Mouse (Mus musculus) left cerebral cortex, adult 2 months (tissue): Measurements from ENCODE around the gene Zcrb1. TPM values are rescaled to one million over a fixed set of nuclear protein-coding genes. Genes with fewer than 3 reads are reported as not detected.

Experiments
- DNase-seq, 2 experiments: peaks; one replicate each; pipeline ENCODE4 v3.0.0; 2021 to 2022; ENCODE audit warnings: low spot score in 2 of 2, mixed read lengths in 1 of 2; ENCODE audit errors: extremely low spot score in 1 of 2
- H3K27ac ChIP-seq: fragments of 200-600 bp; 2 replicates; pipeline ENCODE4 v1.8.1; 2022
- H3K4me3 ChIP-seq: fragments of 200-600 bp; 2 replicates; pipeline ENCODE4 v1.8.1; 2022
- CTCF ChIP-seq: fragments of 200-600 bp; IDR thresholded peaks from 2 replicates; pipeline ENCODE4 v1.8.1; 2022; ENCODE audit warnings: antibody characterized with exemption, mild to moderate bottlenecking, moderate library complexity
- intact Hi-C: fragments of 180-260 bp; cut with DNase I; formaldehyde crosslinking; loops from one replicate; pipeline ENCODE4 v1.15.1; 2025
- long read RNA-seq, 2 experiments: library from polyadenylated mRNA; stranded (forward); transcript quantifications; one replicate each; pipeline ENCODE4 v2.0.0; 2021; ENCODE audit warnings: borderline mapping rate in 2 of 2
- total RNA-seq, 2 experiments: library from RNA; stranded (reverse); gene quantifications; 2 replicates each; pipeline ENCODE4 v1.2.3; 2021

Gene Zcrb1
- total RNA-seq, result 10 to 100 TPM; 81.6 to 89.6 TPM
- long read RNA-seq, experiment 1, transcript Zcrb1-201 (8 exons, 877 nt), result major isoform, 34 of 65 reads
- long read RNA-seq, experiment 1, partial matches to known transcripts, result 3 of 65 reads
- long read RNA-seq, experiment 1, other reads (novel, unspliced or antisense), result 22 of 65 reads
- long read RNA-seq, experiment 2, transcript Zcrb1-201 (8 exons, 877 nt), result major isoform, 24 of 40 reads
- long read RNA-seq, experiment 2, partial matches to known transcripts, result 1 of 40 reads
- long read RNA-seq, experiment 2, other reads (novel, unspliced or antisense), result 15 of 40 reads

DNA sequence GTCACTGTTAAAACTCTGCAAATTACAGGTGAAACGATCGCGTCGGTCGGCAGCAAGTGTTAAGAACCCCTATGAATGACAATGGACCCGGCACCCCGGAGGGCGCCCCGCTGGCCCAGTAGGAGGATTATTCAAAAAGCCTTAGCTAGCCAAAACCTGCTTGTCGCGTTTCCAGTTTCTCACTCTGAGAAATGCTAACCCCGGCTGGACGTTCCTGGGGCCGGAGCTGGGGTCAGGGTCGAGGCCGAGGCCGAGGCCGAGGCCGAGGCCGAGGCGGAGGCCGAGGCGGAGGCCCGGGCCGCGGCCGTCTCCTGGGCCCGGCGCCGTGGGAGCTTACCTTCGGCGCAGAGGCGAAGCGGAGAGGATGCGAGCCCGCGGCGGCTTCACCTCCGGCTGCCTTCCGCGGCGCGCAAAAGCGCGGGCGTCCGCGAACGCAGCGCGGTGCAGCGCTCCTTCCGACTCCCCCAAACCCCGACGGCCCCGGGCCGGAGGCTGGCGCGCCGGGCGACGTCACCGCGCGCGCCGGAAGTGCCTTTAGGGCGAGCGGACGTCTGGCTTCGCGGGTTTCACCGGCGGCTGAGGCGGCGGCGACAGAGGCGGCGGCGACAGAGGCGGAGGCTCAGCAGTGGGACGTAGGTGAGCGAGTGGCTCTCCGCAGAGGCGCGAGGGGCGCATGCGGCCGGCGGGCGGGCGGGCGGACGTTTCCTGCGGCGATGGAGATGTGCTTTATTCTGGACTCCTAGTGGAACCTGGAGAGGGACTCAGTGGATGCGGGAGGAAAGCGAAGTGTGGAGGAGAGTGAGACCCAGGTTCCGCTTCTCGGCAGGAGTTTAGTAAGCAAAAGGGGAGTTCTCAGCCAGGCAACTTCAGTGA lies at the start of gene Zcrb1, which contains the start of gene Pphln1:
TSS of gene Zcrb1 (minus strand) at position 509 of the 873 bp plus-strand sequence.
TSS of gene Pphln1 (plus strand) at position 525 of the 873 bp plus-strand sequence.
- no peak; the same call in 1 of the 2 replicates for TF ChIP-seq CTCF
- intact Hi-C loops, result loop anchor here (2.0 to 10.0 kb wide), 3 partner anchors 61 to 177 kb away; partner anchors contain the start of genes Gxylt1 and Yaf2
- Histone ChIP-seq H3K4me3 (peak within 1 kb of the TSS; percentile 91), H3K27ac (peak within 1 kb of the TSS; percentile 82)
- DNase-seq, result peak; percentile 86

DNA sequence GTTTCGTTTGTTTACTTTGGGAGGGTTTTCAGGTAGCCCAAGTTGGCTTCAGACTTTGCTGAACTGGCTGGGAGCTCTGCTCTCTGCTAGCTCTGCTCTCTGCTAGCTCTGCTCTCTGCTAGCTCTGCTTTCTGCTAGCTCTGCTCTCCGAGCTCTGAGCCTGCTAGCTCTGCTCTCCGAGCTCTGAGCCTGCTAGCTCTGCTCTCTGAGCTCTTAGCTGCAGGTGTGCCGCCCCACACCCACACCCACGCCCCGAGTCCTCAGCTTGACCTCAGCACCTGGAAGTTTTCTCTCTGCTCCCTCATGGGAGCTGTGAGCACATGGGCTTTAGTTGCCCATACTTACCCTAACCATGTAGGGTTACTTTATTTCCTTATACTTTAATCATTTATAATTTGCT lies 45.5 kb upstream of the Zcrb1 start:
- Histone ChIP-seq H3K27ac (no peak overlapping the region), H3K4me3 (no peak overlapping the region)
- no peak for DNase-seq
- intact Hi-C loops, result loop anchor here (5.0 kb wide), 1 partner anchor 134 kb away; no protein-coding TSS in a partner anchor
- no peak for TF ChIP-seq CTCF

DNA sequence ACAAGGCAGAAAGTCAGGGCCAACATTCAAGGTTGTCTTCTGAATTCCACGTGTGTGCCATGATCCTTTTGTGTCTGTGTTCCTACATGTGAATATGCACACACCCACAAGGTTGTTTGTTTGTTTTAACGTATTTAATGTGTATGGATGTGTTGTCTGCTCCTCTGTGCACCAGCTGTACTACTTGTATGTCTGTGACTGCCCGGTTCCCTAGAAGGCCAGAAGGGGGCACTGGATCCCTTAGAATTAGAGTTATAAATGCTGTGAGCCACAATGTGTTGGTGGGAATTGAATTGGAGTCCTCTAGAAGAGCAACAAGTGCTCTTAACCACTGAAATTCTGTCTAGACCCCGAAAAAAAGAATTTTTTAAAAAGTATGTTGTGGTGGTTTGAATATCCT lies 44.1 kb upstream of the Zcrb1 start:
- H3K4me3 ChIP-seq, result no peak overlapping the region
- no peak overlapping the region for H3K27ac ChIP-seq
- peak; percentile 35 for TF ChIP-seq CTCF
- intact Hi-C loops, result loop anchor here (5.0 kb wide), 1 partner anchor 135 kb away; no protein-coding TSS in a partner anchor
- no peak for DNase-seq

DNA sequence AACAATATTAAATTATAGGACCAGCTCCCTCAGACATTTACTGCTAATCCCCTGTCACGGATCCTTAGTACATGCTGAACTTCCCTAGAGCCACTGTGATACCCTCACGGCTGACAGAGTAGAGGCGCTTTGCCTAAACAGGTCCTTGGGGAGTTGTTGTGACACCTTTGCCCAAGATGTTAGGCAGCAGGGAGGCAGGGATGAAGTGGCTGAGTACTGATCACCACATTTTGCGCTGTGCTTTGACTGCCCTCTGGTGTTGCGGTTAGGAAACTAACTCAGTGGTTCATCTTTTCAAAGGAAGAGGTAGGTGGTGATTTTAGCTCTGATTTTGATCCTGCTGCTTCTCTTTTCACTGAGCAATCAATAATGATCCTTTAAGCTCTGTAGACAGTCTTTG lies 40.5 kb upstream of the Zcrb1 start:
- peak; percentile 54 to 64 for DNase-seq
- H3K27ac ChIP-seq, result no peak overlapping the region
- intact Hi-C loops, result loop anchor here (1.0 to 5.0 kb wide), 2 partner anchors 173 to 1006 kb away; no protein-coding TSS in a partner anchor
- H3K4me3 ChIP-seq, result no peak overlapping the region
- peak; percentile 83 for TF ChIP-seq CTCF

DNA sequence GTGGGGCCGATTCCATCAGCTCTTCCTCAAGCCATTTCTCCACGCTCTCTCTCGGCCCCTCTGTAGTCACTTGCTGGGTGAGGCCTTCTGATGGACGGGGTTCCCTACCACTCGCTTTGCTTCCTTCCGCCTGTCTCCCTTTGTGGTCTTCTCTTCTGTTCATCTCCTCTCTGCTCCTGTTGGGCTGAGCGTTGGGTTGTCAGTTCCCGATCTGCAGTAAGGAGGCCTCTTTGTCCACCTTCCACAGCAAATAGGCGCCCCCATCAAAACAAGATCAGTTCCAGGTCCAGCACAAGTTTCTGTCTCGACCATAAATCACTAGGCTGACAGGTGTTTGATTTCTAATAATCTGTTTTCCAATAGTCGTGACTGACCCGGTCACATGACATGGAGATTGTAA lies 37.9 kb upstream of the Zcrb1 start:
- DNase-seq, result no peak
- no peak overlapping the region for H3K27ac ChIP-seq
- no peak overlapping the region for H3K4me3 ChIP-seq
- no peak for TF ChIP-seq CTCF
- intact Hi-C loops, result loop anchor here (5.0 kb wide), 1 partner anchor 1004 kb away; no protein-coding TSS in a partner anchor

DNA sequence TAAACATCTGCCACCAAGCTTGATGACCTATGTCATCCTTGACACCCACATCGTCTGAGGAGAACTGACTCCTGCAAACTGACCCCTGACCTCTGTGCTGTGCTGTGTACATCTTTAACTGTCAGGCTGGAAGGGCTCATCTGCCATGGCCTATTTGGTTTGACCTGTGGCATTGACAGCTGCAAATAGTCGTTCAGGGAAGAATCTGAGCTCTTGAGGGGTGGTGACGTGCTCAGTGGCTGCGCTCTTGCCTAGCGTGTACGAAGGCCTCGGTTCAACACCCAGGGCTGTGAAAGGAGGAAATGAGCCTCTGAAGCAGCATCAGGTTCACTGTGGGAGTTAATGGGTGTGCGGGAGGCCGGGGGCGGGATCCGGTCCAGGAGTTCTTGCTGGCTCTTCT lies 35.7 kb upstream of the Zcrb1 start:
- Histone ChIP-seq H3K27ac (no peak overlapping the region), H3K4me3 (no peak overlapping the region)
- DNase-seq, result no peak
- intact Hi-C loops, result no loop called here
- TF ChIP-seq CTCF, result no peak

DNA sequence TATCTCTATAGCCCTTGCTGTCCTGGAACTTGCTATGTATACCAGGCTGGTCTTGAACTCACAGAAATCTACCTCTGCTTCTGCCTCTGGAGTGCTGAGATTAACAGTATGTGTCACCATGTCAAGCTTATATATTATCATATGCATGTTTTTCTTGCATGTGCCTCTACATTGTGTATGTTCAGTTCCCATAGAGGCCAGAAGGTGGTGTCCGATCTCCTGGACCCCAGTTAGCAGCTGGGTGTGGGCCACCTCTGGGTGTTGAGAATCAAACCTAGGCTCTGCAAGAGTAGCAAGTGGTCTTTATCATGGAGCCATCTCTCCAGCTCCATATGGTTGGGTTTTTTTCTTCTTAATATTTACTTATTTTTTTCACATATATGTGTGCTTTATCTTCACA lies 24.4 kb upstream of the Zcrb1 start:
- intact Hi-C loops, result no loop called here
- Histone ChIP-seq H3K4me3 (no peak overlapping the region), H3K27ac (no peak overlapping the region)
- TF ChIP-seq CTCF, result peak; percentile 18; the same call in 1 of the 2 replicates
- no peak for DNase-seq

DNA sequence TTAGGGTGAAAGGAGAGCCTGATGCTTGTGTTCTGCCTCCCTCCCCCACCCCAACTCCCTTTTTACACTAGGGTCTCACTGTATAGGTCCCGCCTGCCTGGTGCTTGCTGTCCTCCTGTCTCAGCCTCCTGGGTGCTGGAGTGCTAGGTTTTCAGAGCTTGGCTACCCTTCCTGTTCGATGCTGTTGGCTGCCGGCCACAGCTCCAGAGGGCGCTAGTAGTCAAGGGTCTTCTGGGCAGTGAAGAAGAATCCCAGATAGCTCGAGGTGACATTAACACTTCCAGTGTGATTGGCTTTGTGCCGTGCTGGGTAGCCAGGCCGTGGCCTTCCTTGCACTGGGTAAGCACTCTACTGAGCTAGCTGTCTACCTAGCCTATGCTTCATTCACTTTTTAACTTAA lies 22.5 kb upstream of the Zcrb1 start:
- intact Hi-C loops, result no loop called here
- DNase-seq, result no peak
- Histone ChIP-seq H3K4me3 (no peak overlapping the region), H3K27ac (no peak overlapping the region)
- TF ChIP-seq CTCF, result no peak

DNA sequence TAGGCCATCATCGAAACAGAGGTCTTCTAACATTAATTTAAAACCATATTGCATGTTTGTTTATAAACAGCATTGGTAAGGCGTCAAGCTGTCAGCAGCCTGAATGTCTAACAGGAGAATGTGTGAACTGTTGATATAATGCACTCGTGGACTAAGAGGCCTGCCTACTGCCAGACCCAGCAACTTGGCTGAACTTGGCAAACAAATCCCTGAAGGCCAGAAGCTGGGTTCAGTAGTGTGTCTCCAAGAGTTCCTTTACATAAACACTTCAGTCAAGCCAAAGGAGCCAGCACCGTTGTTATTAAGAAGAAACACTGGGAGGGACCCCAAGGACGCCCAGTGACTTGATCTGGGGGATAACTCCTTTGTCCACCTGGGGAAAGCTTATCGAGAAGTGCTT lies 18.2 kb upstream of the Zcrb1 start:
- Histone ChIP-seq H3K4me3 (no peak overlapping the region), H3K27ac (no peak overlapping the region)
- intact Hi-C loops, result no loop called here
- TF ChIP-seq CTCF, result no peak
- no peak for DNase-seq

DNA sequence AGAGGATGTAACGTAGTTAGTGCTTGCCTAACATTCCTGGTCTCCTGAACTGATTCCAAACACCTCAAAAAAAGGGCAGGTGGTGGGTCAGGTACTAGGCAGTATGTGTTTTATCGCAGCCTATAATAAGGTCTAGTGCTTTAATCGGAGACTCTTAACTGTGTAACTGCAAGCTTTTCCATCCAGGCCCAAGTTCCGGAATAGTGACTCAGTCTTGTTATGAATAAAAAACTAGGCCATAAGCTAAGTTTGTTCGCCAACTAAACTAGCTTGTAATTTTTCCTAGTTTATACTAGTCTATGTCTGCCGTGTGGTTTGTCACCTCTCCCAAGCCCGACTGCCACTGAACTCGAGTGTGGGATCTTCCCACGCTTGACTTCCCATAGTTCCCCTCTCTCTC lies 16.3 kb upstream of the Zcrb1 start:
- H3K4me3 ChIP-seq, result no peak overlapping the region
- intact Hi-C loops, result no loop called here
- DNase-seq, result no peak
- no peak for TF ChIP-seq CTCF
- H3K27ac ChIP-seq, result no peak overlapping the region

DNA sequence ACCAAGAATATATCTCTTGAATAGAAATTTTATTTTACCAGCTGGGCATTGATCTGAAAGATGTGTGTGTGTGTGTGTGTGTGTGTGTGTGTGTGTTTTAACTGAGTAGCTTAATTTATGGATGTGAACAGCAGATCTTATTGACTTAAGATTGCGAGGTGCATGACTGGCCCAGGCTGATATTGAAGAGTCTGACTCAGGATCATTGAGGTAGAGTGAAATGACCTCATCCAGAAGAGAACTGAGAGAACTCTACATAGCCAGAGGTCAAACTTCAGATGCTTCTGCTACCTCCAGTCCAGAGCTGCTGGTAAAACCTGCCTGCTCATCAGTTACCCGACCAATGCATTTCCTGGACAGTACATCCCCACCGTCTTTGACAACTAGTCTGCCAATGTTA lies 14.3 kb upstream of the Zcrb1 start:
- intact Hi-C loops, result no loop called here
- no peak overlapping the region for H3K4me3 ChIP-seq
- DNase-seq, result no peak
- H3K27ac ChIP-seq, result no peak overlapping the region
- TF ChIP-seq CTCF, result no peak

DNA sequence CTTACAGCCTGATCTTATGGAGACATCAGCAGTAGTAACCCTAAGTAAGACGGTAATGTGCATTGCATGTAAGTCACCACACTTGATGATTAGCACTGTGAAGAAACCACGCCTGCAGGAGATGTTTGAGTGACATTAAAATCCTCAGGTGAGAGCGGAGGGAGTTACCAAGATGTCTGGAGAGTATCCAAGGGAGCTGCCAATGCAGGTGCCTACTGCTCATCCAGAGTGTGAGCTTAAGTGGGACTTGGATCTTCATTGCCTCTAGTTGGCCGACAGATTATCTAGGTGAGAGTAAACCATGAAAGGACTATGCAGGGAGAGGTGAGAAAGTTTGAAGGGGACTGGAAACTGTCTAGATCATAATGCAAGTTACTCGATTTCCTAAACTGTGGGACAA lies 8.4 kb upstream of the Zcrb1 start:
- no peak for TF ChIP-seq CTCF
- no peak for DNase-seq
- intact Hi-C loops, result no loop called here
- Histone ChIP-seq H3K4me3 (no peak overlapping the region), H3K27ac (no peak overlapping the region)
